Mouse (Mus musculus): ENCODE data around the gene Ints7.

DNA sequence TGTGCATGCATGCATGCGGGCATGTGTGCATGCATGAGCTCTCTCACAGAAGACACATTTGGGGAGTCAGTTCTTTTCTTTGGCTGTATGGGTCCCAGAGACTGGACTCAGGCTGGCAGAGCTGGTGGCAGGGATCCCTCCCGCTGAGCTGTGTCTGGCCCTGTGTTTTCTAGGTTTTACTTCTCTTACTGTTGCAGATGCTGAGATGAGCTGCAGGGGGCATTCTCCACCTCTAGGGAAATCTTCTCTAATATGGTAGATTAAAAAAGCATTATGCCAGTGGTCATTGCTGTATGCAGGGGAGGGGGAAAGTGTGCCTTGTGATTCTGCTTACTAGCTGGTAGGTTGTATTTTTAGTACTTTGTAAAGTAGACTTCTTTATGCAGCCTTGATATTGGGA lies 10.3 kb downstream of the Ints7 start:
- TF ChIP-seq POLR2A (IDR thresholded peaks at IDR 0.05; ENCODE audit: extremely low read depth, insufficient read depth, low read length): no peak
- no peak for TF ChIP-seq CTCF (IDR thresholded peaks at IDR 0.05; ENCODE audit: low read depth, low read length)

All from liver, adult 2 months (tissue).